Mouse (Mus musculus): ENCODE data around the gene Myocd. TPM values are rescaled to one million over a fixed set of nuclear protein-coding genes. Genes with fewer than 3 reads are reported as not detected.

The Myocd gene
- polyA plus RNA-seq, 1 experiment, result 0.04 TPM

- no peak for TF ChIP-seq SRF (IDR thresholded peaks at IDR 0.05; ENCODE audit: control insufficient read depth, insufficient read length, low read depth)
- TF ChIP-seq USF1 (IDR thresholded peaks at IDR 0.05; ENCODE audit: low read depth), result no peak
- no peak for TF ChIP-seq MYOG (IDR thresholded peaks at IDR 0.05; ENCODE audit: control insufficient read depth in 1 of 3, insufficient read depth in 1 of 3, insufficient read length in 2 of 3, low read depth in 2 of 3)
- no peak for TF ChIP-seq E2F4 (IDR thresholded peaks at IDR 0.05; ENCODE audit: insufficient read depth)
- TF ChIP-seq TCF3 (IDR thresholded peaks at IDR 0.05; ENCODE audit: insufficient read length, low read depth), result no peak
- TF ChIP-seq POLR2A (IDR thresholded peaks at IDR 0.05; ENCODE audit: insufficient read length, low read depth), result no peak
- TF ChIP-seq POLR2AphosphoS2 (IDR thresholded peaks at IDR 0.05; ENCODE audit: insufficient read length, low read depth), result no peak
- no peak for TF ChIP-seq TCF12 (IDR thresholded peaks at IDR 0.05; ENCODE audit: insufficient read depth, poor library complexity, severe bottlenecking)
- no peak for TF ChIP-seq CEBPB (IDR thresholded peaks at IDR 0.05; ENCODE audit: insufficient read depth, poor library complexity, severe bottlenecking)
- no peak for TF ChIP-seq MYOD1 (IDR thresholded peaks at IDR 0.05; ENCODE audit: control insufficient read depth in 1 of 3, insufficient read length in 2 of 3, low read depth in 2 of 3)
- TF ChIP-seq REST (IDR thresholded peaks at IDR 0.05; ENCODE audit: insufficient read depth, insufficient read length), result no peak
- TF ChIP-seq MAX (IDR thresholded peaks at IDR 0.05; ENCODE audit: low read depth), result no peak
- Histone ChIP-seq H3K4me2 (ENCODE audit: low read depth) (no peak overlapping the region), H3K4me3 (no peak overlapping the region), H3ac (ENCODE audit: control insufficient read depth, insufficient read length) (no peak overlapping the region), H3K27me3 (ENCODE audit: control insufficient read depth, insufficient read depth, insufficient read length) (no peaks in the 10 kb centered on the region), H3K36me3 (ENCODE audit: control insufficient read depth, insufficient read depth) (no peaks in the 10 kb centered on the region), H3K79me2 (ENCODE audit: control insufficient read depth, insufficient read depth) (no peaks in the 10 kb centered on the region)
These were observed 67.6 kb downstream of the Myocd start for GRCm38 (mm10) chr11:65202236-65202635.

DNA sequence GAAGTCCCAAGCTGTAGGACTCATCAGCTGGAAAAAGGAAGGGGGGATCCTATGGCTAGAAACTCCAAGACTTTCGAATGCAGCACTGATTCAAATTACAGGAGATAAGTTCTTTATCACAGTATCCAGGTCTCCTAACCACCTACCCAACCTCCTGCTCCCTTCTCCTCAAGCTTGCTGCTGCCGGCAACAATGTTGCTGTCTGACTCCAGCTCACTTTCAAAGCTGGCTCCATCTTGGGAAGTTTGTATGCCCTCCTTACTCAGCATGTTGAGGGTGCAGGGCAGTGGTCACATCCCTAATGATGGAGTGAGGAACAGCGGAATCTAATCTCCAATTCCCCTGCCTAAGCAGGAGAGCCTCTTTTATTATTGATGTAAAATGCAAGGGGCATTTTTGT lies 71.8 kb downstream of the Myocd start:
- no peaks in the 10 kb centered on the region for H3K36me3 ChIP-seq (ENCODE audit: control insufficient read depth, insufficient read depth)
- no peaks in the 10 kb centered on the region for H3K79me2 ChIP-seq (ENCODE audit: control insufficient read depth, insufficient read depth)
- H3K4me2 ChIP-seq (ENCODE audit: low read depth), result no peak overlapping the region
- no peaks in the 10 kb centered on the region for H3K27me3 ChIP-seq (ENCODE audit: control insufficient read depth, insufficient read depth, insufficient read length)
- TF ChIP-seq POLR2AphosphoS2 (IDR thresholded peaks at IDR 0.05; ENCODE audit: insufficient read length, low read depth) (no peak), MAX (IDR thresholded peaks at IDR 0.05; ENCODE audit: low read depth) (no peak), CEBPB (IDR thresholded peaks at IDR 0.05; ENCODE audit: insufficient read depth, poor library complexity, severe bottlenecking) (no peak), REST (IDR thresholded peaks at IDR 0.05; ENCODE audit: insufficient read depth, insufficient read length) (no peak), E2F4 (IDR thresholded peaks at IDR 0.05; ENCODE audit: insufficient read depth) (no peak), SRF (IDR thresholded peaks at IDR 0.05; ENCODE audit: control insufficient read depth, insufficient read length, low read depth) (no peak), TCF3 (IDR thresholded peaks at IDR 0.05; ENCODE audit: insufficient read length, low read depth) (no peak), TCF12 (IDR thresholded peaks at IDR 0.05; ENCODE audit: insufficient read depth, poor library complexity, severe bottlenecking) (no peak), MYOD1 (IDR thresholded peaks at IDR 0.05; ENCODE audit: control insufficient read depth in 1 of 3, insufficient read length in 2 of 3, low read depth in 2 of 3) (no peak), USF1 (IDR thresholded peaks at IDR 0.05; ENCODE audit: low read depth) (no peak), POLR2A (IDR thresholded peaks at IDR 0.05; ENCODE audit: insufficient read length, low read depth) (no peak), MYOG (IDR thresholded peaks at IDR 0.05; ENCODE audit: control insufficient read depth in 1 of 3, insufficient read depth in 1 of 3, insufficient read length in 2 of 3, low read depth in 2 of 3) (no peak)
- H3K4me3 ChIP-seq, result no peak overlapping the region
- no peak overlapping the region for H3ac ChIP-seq (ENCODE audit: control insufficient read depth, insufficient read length)

DNA sequence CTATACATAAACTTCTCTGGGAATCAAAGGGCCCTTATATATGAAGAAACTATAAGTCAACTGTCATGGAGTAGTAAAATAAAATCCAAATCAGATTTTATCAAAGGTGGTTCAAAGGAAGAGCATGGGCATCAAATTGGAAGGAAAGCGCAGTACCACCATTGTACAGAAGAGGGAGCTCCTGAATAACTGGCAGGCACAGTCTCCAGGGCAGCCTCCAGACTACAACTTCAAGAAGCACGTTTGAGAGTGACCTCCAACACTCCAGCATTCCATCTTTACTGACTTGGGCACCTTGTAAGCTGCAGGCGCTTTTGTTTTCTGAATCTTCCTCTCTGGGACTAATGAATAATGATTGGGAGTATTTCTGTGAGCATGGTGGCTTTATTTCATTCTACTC lies 72.5 kb downstream of the Myocd start:
- no peak overlapping the region for H3ac ChIP-seq (ENCODE audit: control insufficient read depth, insufficient read length)
- H3K4me3 ChIP-seq, result no peak overlapping the region
- H3K36me3 ChIP-seq (ENCODE audit: control insufficient read depth, insufficient read depth), result no peaks in the 10 kb centered on the region
- H3K79me2 ChIP-seq (ENCODE audit: control insufficient read depth, insufficient read depth), result no peaks in the 10 kb centered on the region
- H3K4me2 ChIP-seq (ENCODE audit: low read depth), result no peak overlapping the region
- TF ChIP-seq CEBPB (IDR thresholded peaks at IDR 0.05; ENCODE audit: insufficient read depth, poor library complexity, severe bottlenecking) (no peak), MAX (IDR thresholded peaks at IDR 0.05; ENCODE audit: low read depth) (no peak), REST (IDR thresholded peaks at IDR 0.05; ENCODE audit: insufficient read depth, insufficient read length) (no peak), USF1 (IDR thresholded peaks at IDR 0.05; ENCODE audit: low read depth) (no peak), MYOG (IDR thresholded peaks at IDR 0.05; ENCODE audit: control insufficient read depth in 1 of 3, insufficient read depth in 1 of 3, insufficient read length in 2 of 3, low read depth in 2 of 3) (no peak), SRF (IDR thresholded peaks at IDR 0.05; ENCODE audit: control insufficient read depth, insufficient read length, low read depth) (no peak), POLR2AphosphoS2 (IDR thresholded peaks at IDR 0.05; ENCODE audit: insufficient read length, low read depth) (no peak), TCF3 (IDR thresholded peaks at IDR 0.05; ENCODE audit: insufficient read length, low read depth) (no peak), POLR2A (IDR thresholded peaks at IDR 0.05; ENCODE audit: insufficient read length, low read depth) (no peak), E2F4 (IDR thresholded peaks at IDR 0.05; ENCODE audit: insufficient read depth) (no peak), TCF12 (IDR thresholded peaks at IDR 0.05; ENCODE audit: insufficient read depth, poor library complexity, severe bottlenecking) (no peak), MYOD1 (IDR thresholded peaks at IDR 0.05; ENCODE audit: control insufficient read depth in 1 of 3, insufficient read length in 2 of 3, low read depth in 2 of 3) (no peak)
- no peaks in the 10 kb centered on the region for H3K27me3 ChIP-seq (ENCODE audit: control insufficient read depth, insufficient read depth, insufficient read length)

DNA sequence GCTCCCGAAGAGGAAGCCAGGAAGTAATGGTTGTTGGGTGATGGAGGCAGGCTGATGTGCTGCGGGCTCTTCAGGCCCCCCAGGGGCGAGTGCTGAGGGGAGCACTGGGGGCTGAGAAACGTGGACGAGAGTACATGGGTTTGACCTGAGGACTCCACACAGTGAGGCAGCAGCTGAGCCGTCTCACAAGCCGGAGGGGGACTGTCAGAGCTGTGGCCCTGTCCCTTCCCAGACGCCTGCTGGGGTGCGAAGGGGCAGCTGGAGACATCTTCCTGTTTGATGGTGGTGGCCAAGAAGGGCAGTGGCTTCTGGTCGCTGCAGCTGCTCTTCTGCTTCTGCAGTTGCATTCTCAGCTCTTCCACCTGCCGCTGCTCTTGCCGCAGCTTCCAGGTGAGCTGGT lies 82.8 kb downstream of the Myocd start:
- Histone ChIP-seq H3K4me3 (no peak overlapping the region), H3K36me3 (ENCODE audit: control insufficient read depth, insufficient read depth) (no peaks in the 10 kb centered on the region), H3K79me2 (ENCODE audit: control insufficient read depth, insufficient read depth) (no peaks in the 10 kb centered on the region), H3K4me2 (ENCODE audit: low read depth) (no peak overlapping the region), H3K27me3 (ENCODE audit: control insufficient read depth, insufficient read depth, insufficient read length) (no peaks in the 10 kb centered on the region), H3ac (ENCODE audit: control insufficient read depth, insufficient read length) (no peak overlapping the region)
- TF ChIP-seq POLR2A (IDR thresholded peaks at IDR 0.05; ENCODE audit: insufficient read length, low read depth) (no peak), USF1 (IDR thresholded peaks at IDR 0.05; ENCODE audit: low read depth) (no peak)

GRCm38 (mm10) chr11:65185114-65185513 lies 84.7 kb downstream of the Myocd start:
- H3K79me2 ChIP-seq (ENCODE audit: control insufficient read depth, insufficient read depth), result no peaks in the 10 kb centered on the region
- H3K27me3 ChIP-seq (ENCODE audit: control insufficient read depth, insufficient read depth, insufficient read length), result no peaks in the 10 kb centered on the region
- no peak overlapping the region for H3K4me3 ChIP-seq
- H3K4me2 ChIP-seq (ENCODE audit: low read depth), result no peak overlapping the region
- no peak overlapping the region for H3ac ChIP-seq (ENCODE audit: control insufficient read depth, insufficient read length)
- no peak for TF ChIP-seq CEBPB (IDR thresholded peaks at IDR 0.05; ENCODE audit: insufficient read depth, poor library complexity, severe bottlenecking)
- TF ChIP-seq SRF (IDR thresholded peaks at IDR 0.05; ENCODE audit: control insufficient read depth, insufficient read length, low read depth), result no peak
- no peak for TF ChIP-seq MYOG (IDR thresholded peaks at IDR 0.05; ENCODE audit: control insufficient read depth in 1 of 3, insufficient read depth in 1 of 3, insufficient read length in 2 of 3, low read depth in 2 of 3)
- TF ChIP-seq TCF12 (IDR thresholded peaks at IDR 0.05; ENCODE audit: insufficient read depth, poor library complexity, severe bottlenecking), result no peak
- TF ChIP-seq MYOD1 (IDR thresholded peaks at IDR 0.05; ENCODE audit: control insufficient read depth in 1 of 3, insufficient read length in 2 of 3, low read depth in 2 of 3), result no peak
- TF ChIP-seq POLR2AphosphoS2 (IDR thresholded peaks at IDR 0.05; ENCODE audit: insufficient read length, low read depth), result no peak
- no peak for TF ChIP-seq USF1 (IDR thresholded peaks at IDR 0.05; ENCODE audit: low read depth)
- TF ChIP-seq REST (IDR thresholded peaks at IDR 0.05; ENCODE audit: insufficient read depth, insufficient read length), result no peak
- no peak for TF ChIP-seq E2F4 (IDR thresholded peaks at IDR 0.05; ENCODE audit: insufficient read depth)
- TF ChIP-seq POLR2A (IDR thresholded peaks at IDR 0.05; ENCODE audit: insufficient read length, low read depth), result no peak
- TF ChIP-seq MAX (IDR thresholded peaks at IDR 0.05; ENCODE audit: low read depth), result no peak
- no peak for TF ChIP-seq TCF3 (IDR thresholded peaks at IDR 0.05; ENCODE audit: insufficient read length, low read depth)
- H3K36me3 ChIP-seq (ENCODE audit: control insufficient read depth, insufficient read depth), result no peaks in the 10 kb centered on the region
